Comparison of ENCODE assay signal across 10 mouse cellular contexts in genomic region chr17:5827836-5828582, GRCm38 (mm10). TPM values are rescaled to one million over a fixed set of nuclear protein-coding genes. Genes with fewer than 3 reads are reported as not detected.
DNase-seq lines count a peak whose midpoint lies in the region; ATAC-seq lines count a peak whose summit lies in the region.
"Had no signal": no experiment of that assay in that cellular context is flagged by ENCODE, and none has a peak within 500 bp of the region (broad histone marks: within the 10 kb centered on the region; RNA-seq: fewer than 3 reads in every experiment).

No protein-coding gene starts in this region.

- H3K4me1 ChIP-seq in heart, embryonic 16.5 days (ENCODE audit: control insufficient read depth, insufficient read depth, low read length) = peaks cover 14% of the 10 kb centered on the region
- H3K4me1 ChIP-seq in neural tube, embryonic 11.5 days (ENCODE audit: control insufficient read depth, insufficient read depth, low read length) = no peaks in the 10 kb centered on the region

- H3K9me3 ChIP-seq in heart, embryonic 16.5 days (replicated peaks; ENCODE audit: control insufficient read depth, low read length) = no peaks in the 10 kb centered on the region
- H3K9me3 ChIP-seq in neural tube, embryonic 11.5 days (ENCODE audit: control insufficient read depth, low read length) = no peaks in the 10 kb centered on the region

- no peaks in the 10 kb centered on the region for H3K27me3 ChIP-seq in heart, embryonic 16.5 days (ENCODE audit: control insufficient read depth, insufficient read depth, low read length)
- no peaks in the 10 kb centered on the region for H3K27me3 ChIP-seq in neural tube, embryonic 11.5 days (ENCODE audit: control insufficient read depth, insufficient read depth, low read length)

- 17% methylated on average over 14 of the region's 15 CpGs for WGBS in heart, embryonic 16.5 days
- WGBS in neural tube, embryonic 11.5 days = 18% methylated on average over 14 of the region's 15 CpGs

- H3K9ac ChIP-seq in heart, embryonic 16.5 days (ENCODE audit: low read length) = peak overlapping the region; percentile 58; the same call in 1 of the 2 replicates
- no peak overlapping the region for H3K9ac ChIP-seq in neural tube, embryonic 11.5 days (ENCODE audit: low read length)

- H3K27ac ChIP-seq in heart, embryonic 16.5 days (ENCODE audit: low read length) = no peak overlapping the region
- H3K27ac ChIP-seq in neural tube, embryonic 11.5 days (ENCODE audit: low read depth, low read length) = no peak overlapping the region

- H3K4me2 ChIP-seq in heart, embryonic 16.5 days (ENCODE audit: low read depth, low read length) = peak overlapping the region; percentile 58
- H3K4me2 ChIP-seq in neural tube, embryonic 11.5 days (ENCODE audit: low read depth) = peak overlapping the region; percentile 24; the same call in 1 of the 2 replicates

- no peaks in the 10 kb centered on the region for H3K36me3 ChIP-seq in heart, embryonic 16.5 days (ENCODE audit: control insufficient read depth, insufficient read depth)
- H3K36me3 ChIP-seq in neural tube, embryonic 11.5 days (ENCODE audit: control insufficient read depth, insufficient read depth, low read length) = no peaks in the 10 kb centered on the region

- DNase-seq in heart, postnatal 4 days = no peak
- DNase-seq in brain, adult 2 months (ENCODE audit: low read depth, low spot score) = peak; percentile 47
- DNase-seq in induced T-regulatory cell, adult 2 months (ENCODE audit: low read depth) = peak; percentile 77
- peak; percentile 34 for DNase-seq in neural tube, embryonic 11.5 days (ENCODE audit: low spot score)
- DNase-seq in adipocyte (ENCODE audit: low spot score) = no peak
- no peak for DNase-seq in cerebellum, adult 9-11 months
- DNase-seq in thymus, adult 18-20 months = no peak
- DNase-seq: layer of hippocampus, postnatal 36 days; spleen, adult 18-20 months had no signal

- H3K4me3 ChIP-seq in heart, embryonic 16.5 days (ENCODE audit: low read length) = peak overlapping the region; percentile 30
- no peak overlapping the region for H3K4me3 ChIP-seq in neural tube, embryonic 11.5 days (ENCODE audit: low read depth, low read length)

- no peak for ATAC-seq in heart, embryonic 16.5 days (replicated peaks; ENCODE audit: extremely low read depth, insufficient read depth, low FRiP score)
- ATAC-seq in neural tube, embryonic 11.5 days (ENCODE audit: insufficient read depth, low FRiP score, low TSS enrichment) = no peak

RNA-seq across cellular contexts. Expression of gene Snx9, which starts 13.1 kb away (rescaled TPM):
- polyA plus RNA-seq in heart, embryonic 16.5 days (2015; fragmentation: Nextera tagmentation; extraction: Ambion mirVana) = 19.4 and 20.9 TPM in 2 replicates
- total RNA-seq in heart, postnatal 4 days (2021) = 10 to 100 TPM; 38.0 to 39.0 TPM
- polyA plus RNA-seq in neural tube, embryonic 11.5 days (2014; fragmentation: Nextera tagmentation; extraction: Ambion mirVana) = 22.9 and 23.1 TPM in 2 replicates

Comparison
In these comparisons a context has a peak if more than half of its experiments do, and no peak if none do; other contexts are left out.
1. DNase-seq: peak in brain, adult 2 months (single experiment), induced T-regulatory cell, adult 2 months (single experiment) and neural tube, embryonic 11.5 days (single experiment); none in heart, postnatal 4 days (single experiment), adipocyte (single experiment), cerebellum, adult 9-11 months (single experiment) and thymus, adult 18-20 months (0 of 2).